Mouse (Mus musculus): Measurements from ENCODE around the gene Mlkl.
A peak's percentile ranks its signal among the peaks of the same experiment; 100 is the strongest.
"Not testable (repeated sequence)": the region's sequence is repeated elsewhere in the genome, so short reads cannot be mapped to it uniquely, and the experiment has no call there.

Mlkl gene

GRCm38 (mm10) chr8:111313961-111314360 lies 24.0 kb downstream of the Mlkl start:
- not testable (repeated sequence) for DNase-seq (ENCODE audit: low spot score in 2 of 2)

- DNase-seq (ENCODE audit: low spot score in 2 of 2), result no peak
Observed at GRCm38 (mm10) chr8:111312758-111313162, 25.2 kb downstream of the Mlkl start.

- not testable (repeated sequence) for DNase-seq (ENCODE audit: low spot score in 2 of 2)
Observed at GRCm38 (mm10) chr8:111310006-111310405, 28.0 kb downstream of the Mlkl start.

- DNase-seq (ENCODE audit: low spot score in 2 of 2), result no peak
Observed at GRCm38 (mm10) chr8:111305031-111305730, 32.8 kb downstream of the Mlkl start.

- DNase-seq (ENCODE audit: low spot score in 2 of 2), result no peak
Observed at GRCm38 (mm10) chr8:111304359-111304758, 33.6 kb downstream of the Mlkl start.

- DNase-seq (ENCODE audit: low spot score in 2 of 2), result not testable (repeated sequence)
Observed at GRCm38 (mm10) chr8:111303076-111303803, 34.7 kb downstream of the Mlkl start.

GRCm38 (mm10) chr8:111300597-111301546 lies 37.1 kb downstream of the Mlkl start:
- DNase-seq (ENCODE audit: low spot score in 2 of 2), result no peak

- DNase-seq (ENCODE audit: low spot score in 2 of 2), result peak; percentile 97 to 98
Observed at GRCm38 (mm10) chr8:111299821-111300568, 38.0 kb downstream of the Mlkl start, which contains the start of gene Rfwd3. Gene Rfwd3, minus strand, starts transcription at chr8:111300222.

- peak; percentile 15 to 31 for DNase-seq (ENCODE audit: low spot score in 2 of 2)
Observed at GRCm38 (mm10) chr8:111299363-111299820, 38.6 kb downstream of the Mlkl start.

GRCm38 (mm10) chr8:111298011-111298410 lies 40.0 kb downstream of the Mlkl start:
- no peak for DNase-seq (ENCODE audit: low spot score in 2 of 2)

GRCm38 (mm10) chr8:111291733-111292132 lies 46.2 kb downstream of the Mlkl start:
- no peak for DNase-seq (ENCODE audit: low spot score in 2 of 2)

- no peak for DNase-seq (ENCODE audit: low spot score in 2 of 2)
Observed at GRCm38 (mm10) chr8:111290586-111290985, 47.4 kb downstream of the Mlkl start.

GRCm38 (mm10) chr8:111285603-111286002 lies 52.4 kb downstream of the Mlkl start:
- no peak for DNase-seq (ENCODE audit: low spot score in 2 of 2)

- DNase-seq (ENCODE audit: low spot score in 2 of 2), result no peak
Observed at GRCm38 (mm10) chr8:111282093-111282492, 55.9 kb downstream of the Mlkl start.

GRCm38 (mm10) chr8:111268277-111268676 lies 69.7 kb downstream of the Mlkl start:
- no peak for DNase-seq (ENCODE audit: low spot score in 2 of 2)

GRCm38 (mm10) chr8:111266161-111266560 lies 71.8 kb downstream of the Mlkl start:
- not testable (repeated sequence) for DNase-seq (ENCODE audit: low spot score in 2 of 2)

GRCm38 (mm10) chr8:111264693-111265220 lies 73.2 kb downstream of the Mlkl start:
- no peak for DNase-seq (ENCODE audit: low spot score in 2 of 2)

GRCm38 (mm10) chr8:111261981-111262381 lies 76.0 kb downstream of the Mlkl start:
- no peak for DNase-seq (ENCODE audit: low spot score in 2 of 2)

Data from right cerebral cortex, adult 2 months (tissue).